Mouse (Mus musculus) midbrain, embryonic 12.5 days (tissue): ENCODE data around the gene Cd207. TPM values are rescaled to one million over a fixed set of nuclear protein-coding genes. Genes with fewer than 3 reads are reported as not detected.

ENCODE experiments used
- ATAC-seq: fragments of 200-750 bp; cut with Nextera tagmentation; 2 replicates; pipeline ENCODE4 v1.8.0; 2017; ENCODE audit warnings: low read depth, moderate TSS enrichment, moderate library complexity; ENCODE audit not compliant: low FRiP score
- H3K27ac ChIP-seq: fragments of 300-500 bp; sonication (generic); replicated peaks from 2 replicates; pipeline ENCODE4 v1.5.1; 2016; ENCODE audit warnings: mild to moderate bottlenecking
- H3K27me3 ChIP-seq: fragments of 300-500 bp; sonication (generic); 2 replicates; pipeline ENCODE4 v1.6.1; 2016; ENCODE audit warnings: mild to moderate bottlenecking
- H3K36me3 ChIP-seq: fragments of 300-500 bp; sonication (generic); 2 replicates; pipeline ENCODE4 v1.6.1; 2016
- H3K4me1 ChIP-seq: fragments of 300-500 bp; sonication (generic); 2 replicates; pipeline ENCODE4 v1.6.1; 2016
- H3K4me2 ChIP-seq: fragments of 300-500 bp; sonication (generic); replicated peaks from 2 replicates; pipeline ENCODE4 v1.6.1; 2016; ENCODE audit warnings: mild to moderate bottlenecking, moderate library complexity
- H3K4me3 ChIP-seq: fragments of 300-500 bp; sonication (generic); 2 replicates; pipeline ENCODE4 v1.5.1; 2016; ENCODE audit warnings: mild to moderate bottlenecking
- H3K9ac ChIP-seq: fragments of 300-500 bp; sonication (generic); replicated peaks from 2 replicates; pipeline ENCODE4 v1.6.1; 2016; ENCODE audit warnings: mild to moderate bottlenecking, moderate library complexity
- H3K9me3 ChIP-seq: fragments of 300-500 bp; sonication (generic); 2 replicates; pipeline ENCODE4 v1.6.1; 2016; ENCODE audit warnings: mild to moderate bottlenecking
- WGBS: fragments of 180-500 bp; shearing (Covaris S2); methylation state at CpG from one replicate; pipeline ENCODE4 v1.1.7; 2016; 5-methylcytosine and 5-hydroxymethylcytosine counted together
- polyA plus RNA-seq: library from polyadenylated mRNA; unstranded; fragments of >200 nt; fragmentation: Nextera tagmentation; extraction: Ambion mirVana; gene quantifications from 2 replicates; pipeline ENCODE4 v1.2.1, GENCODE M21; 2016

Cd207 gene
- polyA plus RNA-seq, 1 experiment from 2014 or later: not detected

- Histone ChIP-seq H3K27me3 (peaks cover 100% of the 10 kb centered on the region), H3K9me3 (no peaks in the 10 kb centered on the region), H3K4me3 (no peak overlapping the region), H3K4me1 (peaks cover 21% of the 10 kb centered on the region), H3K27ac (no peak overlapping the region), H3K4me2 (no peak overlapping the region), H3K9ac (no peak overlapping the region), H3K36me3 (no peaks in the 10 kb centered on the region)
- 3% methylated on average over 6 of the region's 6 CpGs for WGBS
- ATAC-seq: no peak
These were observed 30.3 kb upstream of the Cd207 start for GRCm38 (mm10) chr6:83707738-83708510.

GRCm38 (mm10) chr6:83704701-83705100 is 27.0 kb upstream of the Cd207 start:
- Histone ChIP-seq H3K9ac (no peak overlapping the region), H3K4me3 (no peak overlapping the region), H3K27me3 (peaks cover 98% of the 10 kb centered on the region), H3K27ac (no peak overlapping the region), H3K36me3 (no peaks in the 10 kb centered on the region), H3K4me1 (no peaks in the 10 kb centered on the region), H3K4me2 (no peak overlapping the region), H3K9me3 (no peaks in the 10 kb centered on the region)
- WGBS: 14% methylated on average over 5 of the region's 5 CpGs
- no peak for ATAC-seq

DNA sequence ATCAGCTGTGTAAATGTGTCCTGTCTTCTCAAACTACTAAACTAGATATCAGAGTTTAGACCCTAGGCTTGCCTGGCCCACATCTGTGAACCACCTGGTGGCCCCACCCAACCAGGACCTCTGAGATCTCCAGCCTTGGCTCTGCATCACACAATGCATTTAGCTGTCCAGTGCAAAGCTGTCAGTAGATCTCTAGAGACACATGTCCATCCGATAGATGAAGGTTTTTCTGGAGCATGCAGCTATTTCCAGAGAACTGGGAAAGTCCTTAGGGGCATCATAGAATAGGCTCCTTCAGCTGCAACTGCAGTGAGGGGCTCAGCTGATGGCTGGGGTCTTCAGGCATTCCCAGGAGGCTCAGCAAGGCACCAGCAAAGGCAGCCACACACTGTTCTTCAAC is 26.6 kb upstream of the Cd207 start:
- Histone ChIP-seq H3K36me3 (no peaks in the 10 kb centered on the region), H3K4me2 (no peak overlapping the region), H3K4me1 (no peaks in the 10 kb centered on the region), H3K27me3 (peaks cover 98% of the 10 kb centered on the region), H3K9ac (no peak overlapping the region), H3K4me3 (no peak overlapping the region), H3K27ac (no peak overlapping the region), H3K9me3 (no peaks in the 10 kb centered on the region)
- no peak for ATAC-seq
- WGBS: 13% methylated on average over 1 of the region's 1 CpGs

GRCm38 (mm10) chr6:83703722-83704078 is 26.0 kb upstream of the Cd207 start:
- Histone ChIP-seq H3K4me1 (no peaks in the 10 kb centered on the region), H3K9me3 (no peaks in the 10 kb centered on the region), H3K27me3 (peaks cover 98% of the 10 kb centered on the region), H3K4me3 (no peak overlapping the region), H3K36me3 (no peaks in the 10 kb centered on the region), H3K9ac (no peak overlapping the region), H3K27ac (no peak overlapping the region), H3K4me2 (no peak overlapping the region)
- 3% methylated on average over 10 of the region's 10 CpGs for WGBS
- ATAC-seq: no peak

- Histone ChIP-seq H3K4me1 (no peaks in the 10 kb centered on the region), H3K9me3 (no peaks in the 10 kb centered on the region), H3K9ac (no peak overlapping the region), H3K4me3 (no peak overlapping the region), H3K27ac (no peak overlapping the region), H3K4me2 (no peak overlapping the region), H3K27me3 (peaks cover 98% of the 10 kb centered on the region), H3K36me3 (no peaks in the 10 kb centered on the region)
- no peak for ATAC-seq
- 1% methylated on average over 27 of the region's 27 CpGs for WGBS
These were observed 25.5 kb upstream of the Cd207 start for GRCm38 (mm10) chr6:83703000-83703721.

DNA sequence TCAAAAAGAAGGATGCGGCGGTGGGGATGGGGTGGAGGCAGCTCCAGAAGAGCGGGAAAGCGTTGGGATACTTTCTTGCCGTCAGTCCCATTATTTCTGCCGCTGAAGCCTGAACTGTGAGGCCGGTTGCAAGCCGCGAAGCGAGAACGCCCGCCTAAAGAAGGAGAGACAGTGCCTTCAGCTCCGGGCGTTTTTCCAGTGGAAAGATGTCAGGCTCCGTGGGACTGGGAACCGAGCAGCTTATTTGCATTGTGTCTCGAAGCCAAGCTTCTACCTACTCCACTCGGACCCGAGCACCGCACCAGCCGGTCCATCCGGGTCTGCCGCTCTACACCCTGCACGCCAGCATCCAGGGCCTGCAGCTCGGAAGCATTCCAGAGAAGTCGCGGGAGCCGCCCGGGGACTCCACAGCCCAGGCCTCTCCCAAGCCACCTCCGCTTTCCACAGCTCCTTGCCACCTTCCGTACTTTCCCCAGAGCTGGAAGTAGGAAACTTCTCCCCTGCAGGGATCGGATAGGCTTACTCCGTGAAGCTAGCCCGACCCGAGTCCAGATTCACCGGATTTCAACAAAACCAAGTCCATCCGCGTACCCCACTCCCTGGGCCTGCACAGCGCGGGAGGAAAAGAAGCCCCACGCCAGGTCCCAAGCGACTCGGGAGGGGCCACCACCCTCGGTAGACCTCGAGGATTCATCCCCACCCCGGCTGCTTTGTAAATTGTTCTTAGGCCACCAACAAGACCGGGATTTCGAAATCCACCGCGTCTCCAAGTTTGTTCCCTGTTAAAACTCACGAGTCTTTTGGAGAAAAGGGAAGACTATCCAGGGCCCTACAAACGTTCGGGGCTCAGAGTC is 24.7 kb upstream of the Cd207 start:
- no peak overlapping the region for H3K27ac ChIP-seq
- H3K27me3 ChIP-seq: peaks cover 98% of the 10 kb centered on the region
- H3K4me3 ChIP-seq: peak overlapping the region; percentile 13; the same call in 1 of the 2 replicates
- no peak for ATAC-seq
- H3K4me2 ChIP-seq: 0 out of 2 replicates have a peak overlapping the region, but pooled peaks have one; percentile 11
- no peaks in the 10 kb centered on the region for H3K36me3 ChIP-seq
- H3K9me3 ChIP-seq: no peaks in the 10 kb centered on the region
- WGBS: under 1% methylated on average over 53 of the region's 53 CpGs
- H3K9ac ChIP-seq: no peak overlapping the region
- no peaks in the 10 kb centered on the region for H3K4me1 ChIP-seq

- no peaks in the 10 kb centered on the region for H3K4me1 ChIP-seq
- no peak overlapping the region for H3K27ac ChIP-seq
- ATAC-seq: no peak
- no peak overlapping the region for H3K9ac ChIP-seq
- no peaks in the 10 kb centered on the region for H3K9me3 ChIP-seq
- H3K36me3 ChIP-seq: no peaks in the 10 kb centered on the region
- H3K4me2 ChIP-seq: no peak overlapping the region
- under 1% methylated on average over 11 of the region's 11 CpGs for WGBS
- peaks cover 98% of the 10 kb centered on the region for H3K27me3 ChIP-seq
- no peak overlapping the region for H3K4me3 ChIP-seq
These were observed 23.3 kb upstream of the Cd207 start for GRCm38 (mm10) chr6:83701001-83701400.

DNA sequence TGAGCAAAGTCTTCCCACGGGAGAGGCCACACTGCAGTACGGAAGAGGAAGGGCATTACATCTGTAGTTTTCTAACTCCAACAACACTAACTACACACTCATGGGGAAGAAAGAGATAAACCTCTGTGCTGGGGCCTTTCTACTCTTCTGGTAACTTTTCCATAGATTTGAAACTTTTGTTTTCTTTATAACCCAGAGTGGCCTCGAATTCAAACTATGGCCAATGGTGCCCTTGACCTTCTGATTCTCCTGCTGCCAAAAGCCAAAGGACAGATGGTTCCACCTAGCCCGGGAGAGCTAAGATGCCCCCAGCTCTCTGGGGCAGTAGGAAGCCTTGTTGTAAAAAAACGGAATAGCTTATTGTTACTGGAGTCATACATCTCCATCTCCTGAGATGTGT is 22.3 kb upstream of the Cd207 start:
- Histone ChIP-seq H3K4me1 (no peaks in the 10 kb centered on the region), H3K9ac (no peak overlapping the region), H3K4me2 (no peak overlapping the region), H3K9me3 (no peaks in the 10 kb centered on the region), H3K4me3 (no peak overlapping the region), H3K27ac (no peak overlapping the region), H3K27me3 (peaks cover 98% of the 10 kb centered on the region), H3K36me3 (no peaks in the 10 kb centered on the region)
- WGBS: under 1% methylated on average over 5 of the region's 5 CpGs
- no peak for ATAC-seq

- WGBS: 3% methylated on average over 8 of the region's 8 CpGs
- Histone ChIP-seq H3K4me1 (no peaks in the 10 kb centered on the region), H3K9me3 (no peaks in the 10 kb centered on the region), H3K4me3 (no peak overlapping the region), H3K36me3 (no peaks in the 10 kb centered on the region), H3K27ac (no peak overlapping the region), H3K9ac (no peak overlapping the region), H3K27me3 (peaks cover 98% of the 10 kb centered on the region), H3K4me2 (no peak overlapping the region)
- ATAC-seq: no peak
These were observed 20.3 kb upstream of the Cd207 start for GRCm38 (mm10) chr6:83697932-83698331.

DNA sequence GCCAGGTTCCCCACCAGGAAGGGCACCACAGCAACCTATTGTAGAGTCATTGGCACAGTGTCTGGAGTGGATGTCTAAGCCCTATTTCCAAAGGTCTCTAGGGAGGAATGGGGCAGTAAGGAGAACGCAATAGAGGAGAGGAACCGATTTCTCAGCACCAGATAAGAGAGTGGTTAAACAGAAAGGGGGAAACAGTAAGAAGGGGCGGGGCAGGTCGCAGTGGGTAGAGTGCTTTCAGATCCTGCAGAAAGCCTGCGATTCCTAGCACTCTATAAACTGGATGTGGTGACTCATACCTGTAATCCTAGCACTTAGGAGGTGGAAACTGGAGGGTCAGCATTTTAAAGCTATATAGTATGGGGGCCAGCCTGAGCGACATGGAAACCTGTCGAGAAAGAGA is 19.0 kb upstream of the Cd207 start:
- H3K4me2 ChIP-seq: no peak overlapping the region
- no peak overlapping the region for H3K27ac ChIP-seq
- H3K9ac ChIP-seq: no peak overlapping the region
- no peaks in the 10 kb centered on the region for H3K9me3 ChIP-seq
- H3K36me3 ChIP-seq: no peaks in the 10 kb centered on the region
- no peak for ATAC-seq
- WGBS: 4% methylated on average over 7 of the region's 7 CpGs
- no peak overlapping the region for H3K4me3 ChIP-seq
- peaks cover 100% of the 10 kb centered on the region for H3K27me3 ChIP-seq
- no peaks in the 10 kb centered on the region for H3K4me1 ChIP-seq

GRCm38 (mm10) chr6:83695731-83696130 is 18.1 kb upstream of the Cd207 start:
- 7% methylated on average over 3 of the region's 3 CpGs for WGBS
- H3K27ac ChIP-seq: no peak overlapping the region

GRCm38 (mm10) chr6:83693835-83694234 is 16.2 kb upstream of the Cd207 start:
- peaks cover 97% of the 10 kb centered on the region for H3K27me3 ChIP-seq
- no peaks in the 10 kb centered on the region for H3K9me3 ChIP-seq
- H3K4me3 ChIP-seq: no peak overlapping the region
- peak overlapping the region; percentile 4; the same call in 1 of the 2 replicates for H3K4me2 ChIP-seq
- no peak overlapping the region for H3K27ac ChIP-seq
- H3K9ac ChIP-seq: no peak overlapping the region
- ATAC-seq: no peak
- 0% methylated on average over 9 of the region's 9 CpGs for WGBS
- no peaks in the 10 kb centered on the region for H3K4me1 ChIP-seq
- no peaks in the 10 kb centered on the region for H3K36me3 ChIP-seq

More at GRCm38 (mm10) chr6:83695731-83696130, 18.1 kb upstream of the Cd207 start:
- Histone ChIP-seq H3K36me3 (no peaks in the 10 kb centered on the region), H3K4me1 (no peaks in the 10 kb centered on the region), H3K4me2 (no peak overlapping the region), H3K9me3 (no peaks in the 10 kb centered on the region), H3K27me3 (peaks cover 100% of the 10 kb centered on the region), H3K9ac (no peak overlapping the region), H3K4me3 (no peak overlapping the region)
- no peak for ATAC-seq
